Comparison of ENCODE assay signal across 9 mouse cellular contexts in genomic region chr4:100095685-100096595, GRCm38 (mm10). TPM values are rescaled to one million over a fixed set of nuclear protein-coding genes. Genes with fewer than 3 reads are reported as not detected.
DNase-seq lines count a peak whose midpoint lies in the region; ATAC-seq and TF ChIP-seq lines count a peak whose summit lies in the region.
"Had no signal": no experiment of that assay in that cellular context is flagged by ENCODE, and none has a peak within 500 bp of the region (broad histone marks: within the 10 kb centered on the region; RNA-seq: fewer than 3 reads in every experiment).

Ror1 (plus strand) TSS chr4:100095791.

- peaks cover 14% of the 10 kb centered on the region for H3K27me3 ChIP-seq in heart, embryonic 13.5 days (replicated peaks)
- no peaks in the 10 kb centered on the region for H3K27me3 ChIP-seq in kidney, embryonic 16.5 days (ENCODE audit: insufficient read depth, low read length)
- H3K27me3 ChIP-seq in limb, embryonic 15.5 days, result peaks cover 20% of the 10 kb centered on the region
- peaks cover 3% of the 10 kb centered on the region for H3K27me3 ChIP-seq in midbrain, postnatal 0 days (ENCODE audit: insufficient read depth, low read length)
- H3K27me3 ChIP-seq: CH12.LX had no signal

- TF ChIP-seq CTCF in brain, embryonic 14.5 days (IDR thresholded peaks at IDR 0.05; ENCODE audit: borderline replicate concordance, extremely low read depth, insufficient read depth, insufficient read length), result peak; percentile 84
- peak; percentile 82 for TF ChIP-seq CTCF in midbrain, postnatal 0 days (IDR thresholded peaks at IDR 0.05)

- H3K27ac ChIP-seq in heart, embryonic 13.5 days (replicated peaks), result peak within 1 kb of the TSS; percentile 90
- peak within 1 kb of the TSS; percentile 91 for H3K27ac ChIP-seq in kidney, embryonic 16.5 days (ENCODE audit: low read length)
- H3K27ac ChIP-seq in limb, embryonic 15.5 days, result peak within 1 kb of the TSS; percentile 92
- no peak within 1 kb of the TSS for H3K27ac ChIP-seq in midbrain, postnatal 0 days (ENCODE audit: low read depth, low read length)

- H3K4me3 ChIP-seq in heart, embryonic 13.5 days, result peak within 1 kb of the TSS; percentile 80
- peak within 1 kb of the TSS; percentile 67 for H3K4me3 ChIP-seq in kidney, embryonic 16.5 days (ENCODE audit: low read length)
- H3K4me3 ChIP-seq in limb, embryonic 15.5 days, result peak within 1 kb of the TSS; percentile 75
- peak within 1 kb of the TSS; percentile 67 for H3K4me3 ChIP-seq in midbrain, postnatal 0 days (ENCODE audit: low read depth, low read length)

- no peak for TF ChIP-seq POLR2A in brain, embryonic 14.5 days (IDR thresholded peaks at IDR 0.05; ENCODE audit: borderline replicate concordance, extremely low read depth, insufficient read depth, insufficient read length, poor library complexity, severe bottlenecking)

- WGBS in heart, embryonic 13.5 days, result under 1% methylated on average over 65 of the region's 76 CpGs
- WGBS in kidney, embryonic 16.5 days, result 0% methylated on average over 70 of the region's 76 CpGs
- WGBS in limb, embryonic 15.5 days, result under 1% methylated on average over 75 of the region's 76 CpGs
- WGBS in midbrain, postnatal 0 days, result under 1% methylated on average over 62 of the region's 76 CpGs

- peak; percentile 76 for ATAC-seq in heart, embryonic 13.5 days (ENCODE audit: extremely low read depth, insufficient number of reproducible peaks, low FRiP score, low TSS enrichment)
- ATAC-seq in kidney, embryonic 16.5 days (ENCODE audit: low FRiP score, low TSS enrichment), result peak; percentile 91
- ATAC-seq in limb, embryonic 15.5 days (ENCODE audit: insufficient number of reproducible peaks, low FRiP score, low TSS enrichment, low read depth), result peak; percentile 81
- peak; percentile 89 for ATAC-seq in midbrain, postnatal 0 days (ENCODE audit: low FRiP score)

- peak; percentile 80 for DNase-seq in 3T3-L1 (ENCODE audit: low read depth, low spot score)
- DNase-seq in brain, embryonic 14.5 days (ENCODE audit: low read depth), result peak; percentile 89
- peak; percentile 57 for DNase-seq in fibroblast of lung, adult 2 months (ENCODE audit: low read depth)
- DNase-seq in midbrain, postnatal 0 days (ENCODE audit: low spot score), result peak; percentile 87
- DNase-seq in spleen, postnatal 4 days (ENCODE audit: low spot score in 2 of 2), result peak; percentile 43 to 79

- peaks cover 28% of the 10 kb centered on the region for H3K4me1 ChIP-seq in heart, embryonic 13.5 days
- peaks cover 12% of the 10 kb centered on the region for H3K4me1 ChIP-seq in kidney, embryonic 16.5 days (ENCODE audit: insufficient read depth, low read length)
- H3K4me1 ChIP-seq in limb, embryonic 15.5 days, result peaks cover 3% of the 10 kb centered on the region
- no peaks in the 10 kb centered on the region for H3K4me1 ChIP-seq in midbrain, postnatal 0 days (ENCODE audit: insufficient read depth, low read length)

- H3K36me3 ChIP-seq in heart, embryonic 13.5 days, result no peaks in the 10 kb centered on the region
- no peaks in the 10 kb centered on the region for H3K36me3 ChIP-seq in kidney, embryonic 16.5 days (ENCODE audit: insufficient read depth, low read length)
- no peaks in the 10 kb centered on the region for H3K36me3 ChIP-seq in limb, embryonic 15.5 days
- H3K36me3 ChIP-seq in midbrain, postnatal 0 days (ENCODE audit: insufficient read depth, low read length), result no peaks in the 10 kb centered on the region

- peak within 1 kb of the TSS; percentile 77 for H3K4me2 ChIP-seq in heart, embryonic 13.5 days
- H3K4me2 ChIP-seq in kidney, embryonic 16.5 days (replicated peaks; ENCODE audit: low read depth, low read length), result peak within 1 kb of the TSS; percentile 70
- peak within 1 kb of the TSS; percentile 86 for H3K4me2 ChIP-seq in limb, embryonic 15.5 days
- H3K4me2 ChIP-seq in midbrain, postnatal 0 days (ENCODE audit: low read depth, low read length, poor library complexity, severe bottlenecking), result peak within 1 kb of the TSS; percentile 99

- H3K9me3 ChIP-seq in heart, embryonic 13.5 days, result no peaks in the 10 kb centered on the region
- no peaks in the 10 kb centered on the region for H3K9me3 ChIP-seq in kidney, embryonic 16.5 days (ENCODE audit: low read length)
- H3K9me3 ChIP-seq in limb, embryonic 15.5 days, result no peaks in the 10 kb centered on the region
- H3K9me3 ChIP-seq in midbrain, postnatal 0 days (ENCODE audit: low read length), result no peaks in the 10 kb centered on the region

- H3K9ac ChIP-seq in heart, embryonic 13.5 days, result peak within 1 kb of the TSS; percentile 93
- H3K9ac ChIP-seq in kidney, embryonic 16.5 days (replicated peaks; ENCODE audit: low read length), result peak within 1 kb of the TSS; percentile 85
- peak within 1 kb of the TSS; percentile 85 for H3K9ac ChIP-seq in limb, embryonic 15.5 days
- peak within 1 kb of the TSS; percentile 54 for H3K9ac ChIP-seq in midbrain, postnatal 0 days (replicated peaks; ENCODE audit: low read length, poor library complexity, severe bottlenecking)

RNA-seq across cellular contexts. Expression of gene Ror1, which starts in this region (rescaled TPM):
- polyA plus RNA-seq in brain, embryonic 14.5 days (2012; rRNA removed), result 0.83 and 1.6 TPM in 2 replicates
- 10.5 and 10.7 TPM in 2 replicates for polyA plus RNA-seq in heart, embryonic 13.5 days (2015; fragmentation: Nextera tagmentation; extraction: Ambion mirVana)
- 9.2 and 9.3 TPM in 2 replicates for polyA plus RNA-seq in kidney, embryonic 16.5 days (2015; fragmentation: Nextera tagmentation; extraction: Ambion mirVana)
- 8.1 and 9.5 TPM in 2 replicates for polyA plus RNA-seq in limb, embryonic 15.5 days (2015; fragmentation: Nextera tagmentation; extraction: Ambion mirVana)
- 2.8 and 3.0 TPM in 2 replicates for total RNA-seq in midbrain, postnatal 0 days (2014; rRNA removed)
- polyA plus RNA-seq in midbrain, postnatal 0 days (2015; fragmentation: Nextera tagmentation; extraction: Ambion mirVana), result 0.73 and 0.76 TPM in 2 replicates
- total RNA-seq: CH12.LX had no signal
